In genomic region chr12:12301815-12302214, GRCm38 (mm10) we compare ENCODE assay signal across 8 mouse cellular contexts. TPM values are rescaled to one million over a fixed set of nuclear protein-coding genes. Genes with fewer than 3 reads are reported as not detected.
DNase-seq lines count a peak whose midpoint lies in the region; ATAC-seq lines count a peak whose summit lies in the region.

No protein-coding gene starts in this region.

- no peaks in the 10 kb centered on the region for H3K27me3 ChIP-seq in megakaryocyte, embryonic 14.5 days (replicated peaks)

- H3K4me1 ChIP-seq in megakaryocyte, embryonic 14.5 days, result peaks cover 63% of the 10 kb centered on the region

- H3K9me3 ChIP-seq in megakaryocyte, embryonic 14.5 days, result no peaks in the 10 kb centered on the region

- peak; percentile 87 for ATAC-seq in granulocyte monocyte progenitor cell, adult 5-6 weeks (replicated peaks; ENCODE audit: poor library complexity, severe bottlenecking)

- peak overlapping the region; percentile 59 for H3K4me3 ChIP-seq in megakaryocyte, embryonic 14.5 days (replicated peaks)

- H3K36me3 ChIP-seq in megakaryocyte, embryonic 14.5 days (replicated peaks; ENCODE audit: low read length), result peaks cover 3% of the 10 kb centered on the region

- peak; percentile 55 for DNase-seq in layer of hippocampus, adult 11-12 months (ENCODE audit: low spot score)
- DNase-seq in layer of hippocampus, postnatal 14 days (ENCODE audit: low spot score in 2 of 2), result no peak
- peak; percentile 54 to 59 for DNase-seq in kidney, postnatal 25 days
- peak; percentile 13 for DNase-seq in yolk sac, embryonic 10.5 days (ENCODE audit: low spot score)
- no peak for DNase-seq in MN1 (ENCODE audit: low spot score)
- no peak for DNase-seq in testis, postnatal 10 days (ENCODE audit: low spot score)

RNA-seq across cellular contexts. Expression of gene Fam49a, which starts 39.9 kb away (rescaled TPM):
- 100 to 1,000 TPM; 203 to 209 TPM for total RNA-seq in layer of hippocampus, postnatal 14 days (2021)
- 6.4 and 9.3 TPM in 2 replicates for total RNA-seq in granulocyte monocyte progenitor cell, adult 5-6 weeks (2014; fragmentation: Nextera tagmentation)
- total RNA-seq in granulocyte monocyte progenitor cell, adult 5-6 weeks (2017), result 4.4 and 6.7 TPM in 2 replicates
- 1.6 TPM in 1 of 2 replicates, not detected in the other for polyA plus RNA-seq in megakaryocyte, embryonic 14.5 days (2012; ENCODE audit: insufficient read depth, low replicate concordance)

Comparison
In these comparisons a context has a peak if more than half of its experiments do, and no peak if none do; other contexts are left out.
1. DNase-seq: peak in layer of hippocampus, adult 11-12 months (single experiment), kidney, postnatal 25 days (2 of 2) and yolk sac, embryonic 10.5 days (single experiment); none in layer of hippocampus, postnatal 14 days (0 of 2), MN1 (single experiment) and testis, postnatal 10 days (single experiment).
2. RNA of gene Fam49a, which starts 39.9 kb away (total RNA-seq): 203 to 209 TPM in layer of hippocampus, postnatal 14 days; 4.4 to 9.3 TPM in granulocyte monocyte progenitor cell, adult 5-6 weeks; every median in the first group is over 10 times any median in the second.